ENCODE assay signal across 27 mouse cellular contexts in genomic region chr13:48643072-48643471, GRCm38 (mm10). TPM values are rescaled to one million over a fixed set of nuclear protein-coding genes. Genes with fewer than 3 reads are reported as not detected.
"Had no signal": no experiment of that assay in that cellular context is flagged by ENCODE, and none has a peak within 500 bp of the region (broad histone marks: within the 10 kb centered on the region; RNA-seq: fewer than 3 reads in every experiment).

No protein-coding gene starts in this region.

- H3K27me3 ChIP-seq: kidney, embryonic 15.5 days; liver, embryonic 13.5 days; midbrain, embryonic 13.5 days had no signal

- H3K36me3 ChIP-seq: kidney, embryonic 15.5 days; liver, embryonic 13.5 days; midbrain, embryonic 13.5 days had no signal

- DNase-seq: kidney, adult 11 months; kidney, adult 8-10 months; kidney, postnatal 10 days; kidney, postnatal 36 days; liver, embryonic 13.5 days; lung, adult 2 months; lung, postnatal 14 days; lung, postnatal 4 days; retina, postnatal 1 day; right cerebral cortex, postnatal 25 days; thymus, adult 18-20 months; thymus, postnatal 36 days had no signal

- H3K27ac ChIP-seq: kidney, embryonic 15.5 days; liver, embryonic 13.5 days; midbrain, embryonic 13.5 days had no signal

- H3K9me3 ChIP-seq: liver, embryonic 13.5 days; midbrain, embryonic 13.5 days had no signal

- H3K4me2 ChIP-seq: kidney, embryonic 15.5 days; liver, embryonic 13.5 days; midbrain, embryonic 13.5 days had no signal

- H3K9ac ChIP-seq: kidney, embryonic 15.5 days; liver, embryonic 13.5 days; midbrain, embryonic 13.5 days had no signal

- ATAC-seq: midbrain, embryonic 13.5 days; midbrain, embryonic 16.5 days had no signal

- H3K4me3 ChIP-seq: kidney, embryonic 15.5 days; liver, embryonic 13.5 days; midbrain, embryonic 13.5 days had no signal

- H3K4me1 ChIP-seq: kidney, embryonic 15.5 days; liver, embryonic 13.5 days; midbrain, embryonic 13.5 days had no signal

RNA-seq across cellular contexts. Expression of gene Barx1, which starts 19.7 kb away (rescaled TPM):
- total RNA-seq: layer of hippocampus, adult 8-10 months; layer of hippocampus, postnatal 10 days; left cerebral cortex, adult 18-20 months; left cerebral cortex, postnatal 10 days; left cerebral cortex, postnatal 36 days; liver, adult 2 months; megakaryocyte progenitor cell, adult 5-6 weeks; megakaryocyte-erythroid progenitor cell, adult 5-6 weeks; monocyte, adult 5-6 weeks had no signal
- polyA plus RNA-seq: liver, adult 2 months; midbrain, embryonic 16.5 days; neural tube, embryonic 11.5 days; neural tube, embryonic 14.5 days; urinary bladder, adult 2 months had no signal
